Mouse (Mus musculus) testis, adult 2 months (tissue): ENCODE data around the gene Hist1h2bb.

Source experiments
- CTCF ChIP-seq: fragments of 200-500 bp; IDR thresholded peaks from 2 replicates; pipeline ENCODE4 v1.5.1; 2012; ENCODE audit warnings: low read depth, mild to moderate bottlenecking, inconsistent platforms, low read length, moderate library complexity; ENCODE audit not compliant: control insufficient read depth, insufficient read depth, insufficient replicate concordance
- POLR2A ChIP-seq: fragments of 200-500 bp; IDR thresholded peaks from 2 replicates; pipeline ENCODE4 v1.6.1; 2012; ENCODE audit warnings: low read depth, mild to moderate bottlenecking, inconsistent platforms, low read length, moderate library complexity; ENCODE audit not compliant: control insufficient read depth

DNA sequence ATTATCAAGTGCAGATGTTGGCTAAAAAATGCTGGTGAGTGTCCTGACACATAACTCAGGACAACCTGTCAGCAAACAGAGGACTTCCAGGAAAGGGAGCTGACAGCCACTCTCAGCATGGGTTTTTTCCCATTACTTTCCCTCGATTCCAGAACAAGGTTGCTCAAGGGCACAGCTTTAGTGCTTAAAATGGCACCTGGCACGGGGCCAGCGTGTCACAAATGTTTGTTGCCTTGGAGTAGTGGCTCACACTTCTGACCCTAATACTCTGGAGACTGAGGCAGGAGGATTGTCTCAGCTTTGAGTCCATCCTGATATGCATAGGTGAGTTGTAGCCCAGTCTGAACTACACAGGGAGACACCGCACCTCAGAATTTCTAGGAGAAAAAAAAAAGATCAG lies 37.9 kb upstream of the Hist1h2bb start:
- no peak for TF ChIP-seq CTCF
- TF ChIP-seq POLR2A: no peak
